Mouse (Mus musculus): ENCODE measurements around the gene Pfas. TPM values are rescaled to one million over a fixed set of nuclear protein-coding genes. Genes with fewer than 3 reads are reported as not detected.

Gene Pfas
- polyA plus RNA-seq, 1 experiment: 22.7 TPM

- H3K27ac ChIP-seq (ENCODE audit: insufficient read depth, low read length): no peak overlapping the region
- peaks cover 10% of the 10 kb centered on the region for H3K4me1 ChIP-seq (ENCODE audit: control insufficient read depth, insufficient read depth, low read length)
- no peak overlapping the region for H3K4me3 ChIP-seq (ENCODE audit: insufficient read depth, low read length)
- TF ChIP-seq CTCF (IDR thresholded peaks at IDR 0.05; ENCODE audit: borderline replicate concordance, insufficient read depth, low read length): no peak
- no peak for TF ChIP-seq POLR2A (IDR thresholded peaks at IDR 0.05; ENCODE audit: low read depth, low read length)
Measured at GRCm38 (mm10) chr11:69038173-69038572, 29.9 kb upstream of the Pfas start.

GRCm38 (mm10) chr11:69037231-69038061 is 29.2 kb upstream of the Pfas start:
- Histone ChIP-seq H3K4me3 (ENCODE audit: insufficient read depth, low read length) (peak overlapping the region; percentile 74), H3K27ac (ENCODE audit: insufficient read depth, low read length) (peak overlapping the region; percentile 70), H3K4me1 (ENCODE audit: control insufficient read depth, insufficient read depth, low read length) (peaks cover 10% of the 10 kb centered on the region)
- TF ChIP-seq CTCF (IDR thresholded peaks at IDR 0.05; ENCODE audit: borderline replicate concordance, insufficient read depth, low read length) (no peak), POLR2A (IDR thresholded peaks at IDR 0.05; ENCODE audit: low read depth, low read length) (0 out of 2 replicates have a peak, but pooled peaks have one; percentile 18)

GRCm38 (mm10) chr11:69036486-69037230 is 28.4 kb upstream of the Pfas start:
- TF ChIP-seq CTCF (IDR thresholded peaks at IDR 0.05; ENCODE audit: borderline replicate concordance, insufficient read depth, low read length) (no peak), POLR2A (IDR thresholded peaks at IDR 0.05; ENCODE audit: low read depth, low read length) (peak; percentile 77)
- peak overlapping the region; percentile 70 for H3K27ac ChIP-seq (ENCODE audit: insufficient read depth, low read length)
- peak overlapping the region; percentile 74 for H3K4me3 ChIP-seq (ENCODE audit: insufficient read depth, low read length)
- H3K4me1 ChIP-seq (ENCODE audit: control insufficient read depth, insufficient read depth, low read length): peaks cover 10% of the 10 kb centered on the region

- no peak overlapping the region for H3K27ac ChIP-seq (ENCODE audit: insufficient read depth, low read length)
Measured at GRCm38 (mm10) chr11:69035849-69036248, 27.6 kb upstream of the Pfas start.

GRCm38 (mm10) chr11:69035411-69035810 is 27.2 kb upstream of the Pfas start:
- TF ChIP-seq POLR2A (IDR thresholded peaks at IDR 0.05; ENCODE audit: low read depth, low read length) (no peak), CTCF (IDR thresholded peaks at IDR 0.05; ENCODE audit: borderline replicate concordance, insufficient read depth, low read length) (no peak)
- Histone ChIP-seq H3K4me3 (ENCODE audit: insufficient read depth, low read length) (no peak overlapping the region), H3K27ac (ENCODE audit: insufficient read depth, low read length) (no peak overlapping the region), H3K4me1 (ENCODE audit: control insufficient read depth, insufficient read depth, low read length) (peaks cover 10% of the 10 kb centered on the region)

More at GRCm38 (mm10) chr11:69035849-69036248, 27.6 kb upstream of the Pfas start:
- H3K4me1 ChIP-seq (ENCODE audit: control insufficient read depth, insufficient read depth, low read length): peaks cover 10% of the 10 kb centered on the region
- no peak for TF ChIP-seq POLR2A (IDR thresholded peaks at IDR 0.05; ENCODE audit: low read depth, low read length)
- TF ChIP-seq CTCF (IDR thresholded peaks at IDR 0.05; ENCODE audit: borderline replicate concordance, insufficient read depth, low read length): peak; percentile 75; the same call in 1 of the 2 replicates
- H3K4me3 ChIP-seq (ENCODE audit: insufficient read depth, low read length): no peak overlapping the region

DNA sequence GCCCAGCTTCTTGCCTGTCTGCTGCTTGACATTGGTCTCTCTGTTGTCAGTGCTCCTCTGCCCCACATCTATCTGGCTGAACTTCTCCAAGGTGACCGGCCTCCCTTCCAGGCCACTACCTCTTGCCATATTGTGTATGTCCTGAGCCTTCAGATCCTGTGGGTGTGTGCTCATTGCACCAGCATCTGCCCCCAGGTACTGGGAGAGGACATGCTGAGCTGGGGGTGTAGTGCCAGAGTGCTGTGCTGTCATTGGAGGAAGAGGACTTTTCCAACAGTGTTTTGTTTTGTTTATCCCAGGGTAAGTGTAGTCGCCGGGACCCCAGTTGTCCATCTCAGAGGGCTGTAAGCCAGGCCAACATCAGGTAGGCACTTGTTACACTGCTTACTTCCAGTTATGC is 26.3 kb upstream of the Pfas start:
- Histone ChIP-seq H3K4me1 (ENCODE audit: control insufficient read depth, insufficient read depth, low read length) (peaks cover 10% of the 10 kb centered on the region), H3K27ac (ENCODE audit: insufficient read depth, low read length) (no peak overlapping the region), H3K4me3 (ENCODE audit: insufficient read depth, low read length) (no peak overlapping the region)
- TF ChIP-seq CTCF (IDR thresholded peaks at IDR 0.05; ENCODE audit: borderline replicate concordance, insufficient read depth, low read length) (no peak), POLR2A (IDR thresholded peaks at IDR 0.05; ENCODE audit: low read depth, low read length) (no peak)

GRCm38 (mm10) chr11:69033552-69033951 is 25.3 kb upstream of the Pfas start:
- no peak overlapping the region for H3K27ac ChIP-seq (ENCODE audit: insufficient read depth, low read length)
- no peak for TF ChIP-seq POLR2A (IDR thresholded peaks at IDR 0.05; ENCODE audit: low read depth, low read length)
- TF ChIP-seq CTCF (IDR thresholded peaks at IDR 0.05; ENCODE audit: borderline replicate concordance, insufficient read depth, low read length): no peak

DNA sequence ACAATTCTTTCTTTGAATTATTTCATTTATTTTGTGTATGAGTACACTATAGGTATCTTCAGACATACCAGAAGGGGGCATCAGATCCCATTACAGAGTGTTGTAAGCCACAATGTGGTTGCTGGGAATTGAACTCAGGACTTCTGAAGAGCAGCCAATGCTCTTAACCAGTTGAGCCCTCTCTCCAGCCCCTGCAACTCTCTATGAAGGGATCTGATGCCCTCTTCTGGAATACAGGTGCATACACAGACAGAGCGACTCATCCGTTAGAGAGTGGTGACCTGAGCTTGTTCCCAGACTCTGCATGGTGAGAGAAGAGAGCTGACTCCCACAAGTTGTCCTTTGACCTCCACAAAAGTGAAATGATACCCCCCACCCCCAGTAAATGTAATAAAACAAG is 20.5 kb upstream of the Pfas start:
- Histone ChIP-seq H3K27ac (ENCODE audit: insufficient read depth, low read length) (no peak overlapping the region), H3K4me1 (ENCODE audit: control insufficient read depth, insufficient read depth, low read length) (no peaks in the 10 kb centered on the region), H3K4me3 (ENCODE audit: insufficient read depth, low read length) (no peak overlapping the region)
- TF ChIP-seq CTCF (IDR thresholded peaks at IDR 0.05; ENCODE audit: borderline replicate concordance, insufficient read depth, low read length): no peak
- TF ChIP-seq POLR2A (IDR thresholded peaks at IDR 0.05; ENCODE audit: low read depth, low read length): no peak

More at GRCm38 (mm10) chr11:69033552-69033951, 25.3 kb upstream of the Pfas start:
- H3K4me3 ChIP-seq (ENCODE audit: insufficient read depth, low read length): no peak overlapping the region
- H3K4me1 ChIP-seq (ENCODE audit: control insufficient read depth, insufficient read depth, low read length): peaks cover 4% of the 10 kb centered on the region

GRCm38 (mm10) chr11:69026562-69026961 is 18.3 kb upstream of the Pfas start:
- no peak for TF ChIP-seq CTCF (IDR thresholded peaks at IDR 0.05; ENCODE audit: borderline replicate concordance, insufficient read depth, low read length)
- TF ChIP-seq POLR2A (IDR thresholded peaks at IDR 0.05; ENCODE audit: low read depth, low read length): no peak
- no peak overlapping the region for H3K27ac ChIP-seq (ENCODE audit: insufficient read depth, low read length)
- no peak overlapping the region for H3K4me3 ChIP-seq (ENCODE audit: insufficient read depth, low read length)
- H3K4me1 ChIP-seq (ENCODE audit: control insufficient read depth, insufficient read depth, low read length): no peaks in the 10 kb centered on the region
